In the genomic region with DNA sequence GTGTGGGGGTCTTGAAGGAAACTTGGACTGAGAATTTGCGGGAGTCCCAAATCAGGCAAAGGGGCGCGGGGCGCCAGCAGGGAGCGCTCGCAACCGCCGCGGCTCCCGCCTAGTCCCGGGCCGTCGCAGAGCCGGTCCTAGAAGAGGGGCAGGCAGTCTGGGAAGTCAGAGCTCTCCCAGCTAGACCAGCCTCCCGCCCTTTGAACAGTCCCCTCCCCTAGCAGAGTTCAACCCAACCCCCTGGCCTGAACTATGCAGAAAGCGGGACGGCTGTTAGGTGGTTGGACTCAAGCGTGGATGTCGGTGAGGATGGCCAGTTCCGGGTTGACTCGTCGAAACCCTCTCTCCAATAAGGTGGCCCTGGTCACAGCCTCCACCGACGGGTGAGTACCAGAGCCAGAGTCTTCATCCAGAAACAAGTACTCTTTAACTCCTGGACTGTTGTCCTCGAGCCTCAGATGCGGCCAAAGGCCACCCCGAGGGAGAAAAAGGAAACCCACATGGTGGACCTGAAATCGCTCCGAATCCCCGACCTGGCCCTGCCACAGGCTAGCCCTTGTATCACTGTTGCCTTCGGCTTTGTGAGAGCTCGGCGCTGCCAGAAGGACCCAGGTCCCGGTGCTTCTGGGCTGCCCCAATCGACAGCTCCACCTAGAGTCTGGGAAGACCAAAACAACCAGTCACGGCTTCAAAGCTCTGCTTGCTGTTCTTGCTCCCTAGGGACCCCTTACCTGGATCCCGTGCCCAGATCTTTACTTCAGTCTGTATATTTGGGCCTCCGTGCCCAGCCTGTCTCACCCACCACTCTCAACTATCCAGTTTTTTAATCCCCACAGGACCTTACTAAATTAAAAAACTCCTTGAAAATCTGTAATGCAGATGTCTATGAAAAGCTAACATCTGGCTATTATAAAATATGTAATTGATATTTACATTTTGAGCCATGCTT, we compare ENCODE assay signal across 8 mouse cellular contexts. TPM values are rescaled to one million over a fixed set of nuclear protein-coding genes. Genes with fewer than 3 reads are reported as not detected.
DNase-seq lines count a peak whose midpoint lies in the region; ATAC-seq and TF ChIP-seq lines count a peak whose summit lies in the region.

A gene (plus strand): TSS at position 108 of the 949 bp plus-strand sequence.

- peak within 1 kb of the TSS; percentile 58 for H3K4me2 ChIP-seq in forebrain, embryonic 16.5 days (ENCODE audit: low read length)
- H3K4me2 ChIP-seq in neural tube, embryonic 15.5 days = peak within 1 kb of the TSS; percentile 67

- TF ChIP-seq POLR2A in lung, adult 2 months (IDR thresholded peaks at IDR 0.05; ENCODE audit: borderline replicate concordance, extremely low read depth, low read depth, low read length) = peak; percentile 46; the same call in 1 of the 2 replicates

- no peaks in the 10 kb centered on the region for H3K27me3 ChIP-seq in forebrain, embryonic 16.5 days (replicated peaks; ENCODE audit: control insufficient read depth, insufficient read depth, low read length)
- no peaks in the 10 kb centered on the region for H3K27me3 ChIP-seq in neural tube, embryonic 15.5 days (replicated peaks)

- H3K9ac ChIP-seq in ES-E14 (ENCODE audit: insufficient read depth, low read depth, low read length, poor library complexity, severe bottlenecking) = peak within 1 kb of the TSS; percentile 91
- peak within 1 kb of the TSS; percentile 68 for H3K9ac ChIP-seq in forebrain, embryonic 16.5 days (replicated peaks; ENCODE audit: low read depth, low read length)
- peak within 1 kb of the TSS; percentile 49 for H3K9ac ChIP-seq in neural tube, embryonic 15.5 days (replicated peaks)

- peak; percentile 75 for DNase-seq in ES-E14 (ENCODE audit: low read depth, low spot score)
- peak; percentile 72 for DNase-seq in cerebellum, adult 11 months
- peak; percentile 70 for DNase-seq in heart, postnatal 25 days (ENCODE audit: low spot score)
- peak; percentile 68 to 83 for DNase-seq in layer of hippocampus, adult 18-20 months (ENCODE audit: low spot score in 2 of 2)
- DNase-seq in lung, adult 2 months = peak; percentile 76
- DNase-seq in testis, postnatal 10 days (ENCODE audit: low spot score) = peak; percentile 83

- peak within 1 kb of the TSS; percentile 70 for H3K27ac ChIP-seq in ES-E14 (ENCODE audit: insufficient read depth, low read depth, low read length, poor library complexity, severe bottlenecking)
- H3K27ac ChIP-seq in forebrain, embryonic 16.5 days (ENCODE audit: low read length) = peak within 1 kb of the TSS; percentile 54
- peak within 1 kb of the TSS; percentile 64 for H3K27ac ChIP-seq in neural tube, embryonic 15.5 days (replicated peaks)

- H3K4me3 ChIP-seq in ES-E14 (ENCODE audit: insufficient read depth in 1 of 2, low read depth in 1 of 2, low read length in 2 of 2, poor library complexity in 1 of 2, severe bottlenecking in 1 of 2) = peak within 1 kb of the TSS; percentile 81 to 96
- peak within 1 kb of the TSS; percentile 58 for H3K4me3 ChIP-seq in forebrain, embryonic 16.5 days (replicated peaks; ENCODE audit: low read length)
- peak within 1 kb of the TSS; percentile 81 for H3K4me3 ChIP-seq in lung, adult 2 months (replicated peaks; ENCODE audit: extremely low read depth, low read depth, low read length)
- H3K4me3 ChIP-seq in neural tube, embryonic 15.5 days (replicated peaks) = peak within 1 kb of the TSS; percentile 50

- no peaks in the 10 kb centered on the region for H3K9me3 ChIP-seq in ES-E14 (ENCODE audit: control insufficient read depth, insufficient read depth, low read depth, low read length)
- no peaks in the 10 kb centered on the region for H3K9me3 ChIP-seq in forebrain, embryonic 16.5 days (ENCODE audit: control insufficient read depth, low read length)
- no peaks in the 10 kb centered on the region for H3K9me3 ChIP-seq in neural tube, embryonic 15.5 days (replicated peaks)

- WGBS in forebrain, embryonic 16.5 days = under 1% methylated on average over 38 of the region's 38 CpGs
- 2% methylated on average over 38 of the region's 38 CpGs for WGBS in lung, adult 2 months
- WGBS in neural tube, embryonic 15.5 days = under 1% methylated on average over 38 of the region's 38 CpGs

- TF ChIP-seq CTCF in lung, adult 2 months (IDR thresholded peaks at IDR 0.05; ENCODE audit: insufficient read depth, low read length) = peak; percentile 64

- in situ Hi-C loops in ES-E14 (cut with MboI; ENCODE audit: low sequenced_read_pairs in 2 of 2, unreplicated experiment in 2 of 2) = no loop called here

- no peaks in the 10 kb centered on the region for H3K36me3 ChIP-seq in ES-E14 (ENCODE audit: control insufficient read depth, insufficient read depth, low read length, poor library complexity, severe bottlenecking)
- H3K36me3 ChIP-seq in forebrain, embryonic 16.5 days (ENCODE audit: control insufficient read depth, insufficient read depth) = no peaks in the 10 kb centered on the region
- no peaks in the 10 kb centered on the region for H3K36me3 ChIP-seq in neural tube, embryonic 15.5 days

- intact Hi-C loops in heart, postnatal 25 days (cut with DNase I) = no loop called here

- peak; percentile 95 for ATAC-seq in forebrain, embryonic 16.5 days
- peak; percentile 84 for ATAC-seq in neural tube, embryonic 15.5 days (ENCODE audit: low FRiP score)

- peaks cover 0 to 4% of the 10 kb centered on the region in 2 experiments; a peak in 1 of 4 replicates for H3K4me1 ChIP-seq in ES-E14 (ENCODE audit: control insufficient read depth in 2 of 2, insufficient read depth in 2 of 2, low read length in 2 of 2, poor library complexity in 1 of 2)
- H3K4me1 ChIP-seq in forebrain, embryonic 16.5 days (replicated peaks; ENCODE audit: control insufficient read depth, insufficient read depth, low read length) = peaks cover under 1% of the 10 kb centered on the region
- no peaks in the 10 kb centered on the region for H3K4me1 ChIP-seq in lung, adult 2 months (ENCODE audit: control insufficient read depth, insufficient read depth, low read length)
- H3K4me1 ChIP-seq in neural tube, embryonic 15.5 days = peaks cover 12% of the 10 kb centered on the region; the same call in 1 of the 2 replicates

TF ChIP-seq in ES-E14, 5 proteins besides CTCF, POLR2A, EP300 and RAD21:
- TF ChIP-seq MAFK (IDR thresholded peaks at IDR 0.05; ENCODE audit: insufficient read depth, low read depth, low read length) (no peak), ZC3H11A (IDR thresholded peaks at IDR 0.05; ENCODE audit: borderline replicate concordance, low read depth, low read length) (0 out of 2 replicates have a peak, but pooled peaks have one; percentile 13)

RNA-seq across cellular contexts. Expression of the gene that starts here (rescaled TPM):
- total RNA-seq in ES-E14 (2012; rRNA removed) = 14.6 and 14.9 TPM in 2 replicates
- 43.3 and 48.2 TPM in 2 replicates for polyA plus RNA-seq in forebrain, embryonic 16.5 days (2015; fragmentation: Nextera tagmentation; extraction: Ambion mirVana)
- total RNA-seq in heart, postnatal 25 days (2021) = 100 to 1,000 TPM in 1 of 2 experiments, 10 to 100 TPM in 1; 99.7 to 119 TPM
- 10 to 100 TPM; 20.2 to 22.1 TPM for total RNA-seq in layer of hippocampus, adult 18-20 months (2021)
- 25.0 and 28.1 TPM in 2 replicates for polyA plus RNA-seq in lung, adult 2 months (2012; rRNA removed)
- 21.5 and 32.8 TPM in 2 replicates for polyA plus RNA-seq in neural tube, embryonic 15.5 days (2015; fragmentation: Nextera tagmentation; extraction: Ambion mirVana)

Comparison
In these comparisons a context has a peak if more than half of its experiments do, and no peak if none do; other contexts are left out.
1. Peak in every context shown above with its lines: DNase-seq, ATAC-seq, H3K4me3 ChIP-seq and H3K27ac ChIP-seq.